Mouse (Mus musculus) T-cell, adult 2 months (primary cell): Measurements from ENCODE around the gene Srsf12.
A peak's percentile ranks its signal among the peaks of the same experiment; 100 is the strongest.

ENCODE experiments used
- DNase-seq: peaks from one replicate; pipeline ENCODE4 v3.0.0; 2022; ENCODE audit warnings: low spot score

The Srsf12 gene

GRCm38 (mm10) chr4:33249716-33250230, 41.0 kb downstream of the Srsf12 start:
- no peak for DNase-seq

GRCm38 (mm10) chr4:33250867-33251266, 42.1 kb downstream of the Srsf12 start:
- no peak for DNase-seq

DNA sequence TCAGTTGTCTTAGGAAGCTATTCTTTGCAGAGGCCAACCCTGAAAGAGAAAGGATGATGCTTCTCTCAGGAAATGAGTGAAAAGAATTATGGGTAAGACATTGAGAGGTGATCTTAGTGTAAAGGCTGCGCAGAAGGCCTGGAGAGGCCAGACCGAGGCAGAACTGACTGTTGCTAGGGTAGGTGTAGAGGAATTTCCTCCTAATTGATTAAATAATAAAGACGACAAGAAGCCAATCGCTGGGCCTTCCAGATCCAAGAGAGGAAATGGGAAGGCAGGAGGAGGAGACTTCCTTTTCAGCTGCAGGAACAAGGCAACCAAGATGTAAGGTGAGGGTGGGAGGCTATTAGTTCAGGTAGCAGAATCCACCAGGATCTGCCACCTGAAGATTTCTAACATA, 45.9 kb downstream of the Srsf12 start:
- no peak for DNase-seq

DNA sequence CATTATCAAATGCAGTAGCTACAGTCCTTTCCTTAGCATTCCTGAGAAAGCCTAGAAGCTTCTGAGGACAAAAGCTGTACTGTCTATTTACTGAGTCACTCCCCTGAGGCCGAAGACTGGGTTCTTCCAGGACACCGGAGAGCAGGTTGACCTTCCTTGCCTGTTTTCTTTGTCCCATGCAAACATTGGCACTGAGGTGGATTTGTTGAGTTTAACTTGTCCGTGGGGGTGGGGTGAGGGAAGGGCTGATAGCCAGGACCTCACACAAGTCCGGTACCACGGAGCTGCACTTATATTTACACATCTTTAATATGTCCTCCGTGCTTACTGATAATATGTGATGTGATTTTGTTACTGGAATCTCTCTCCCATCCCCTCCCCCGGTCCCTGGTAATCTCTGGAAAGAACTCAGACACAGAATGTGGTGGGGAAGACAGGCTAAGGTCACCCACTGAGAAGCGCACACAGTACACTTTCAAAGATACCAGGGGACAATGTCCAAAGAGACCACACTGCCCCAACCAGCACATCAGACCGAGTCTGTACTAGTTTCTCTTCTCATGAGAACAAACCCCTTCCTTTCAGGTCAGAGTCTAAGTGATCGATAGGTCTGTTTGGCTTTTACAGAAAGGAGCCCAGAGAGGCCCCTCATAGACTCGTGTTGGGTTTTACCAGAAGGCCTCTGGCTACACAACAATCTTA, 48.6 kb downstream of the Srsf12 start:
- no peak for DNase-seq

GRCm38 (mm10) chr4:33260311-33260710, 51.5 kb downstream of the Srsf12 start:
- DNase-seq: no peak

DNA sequence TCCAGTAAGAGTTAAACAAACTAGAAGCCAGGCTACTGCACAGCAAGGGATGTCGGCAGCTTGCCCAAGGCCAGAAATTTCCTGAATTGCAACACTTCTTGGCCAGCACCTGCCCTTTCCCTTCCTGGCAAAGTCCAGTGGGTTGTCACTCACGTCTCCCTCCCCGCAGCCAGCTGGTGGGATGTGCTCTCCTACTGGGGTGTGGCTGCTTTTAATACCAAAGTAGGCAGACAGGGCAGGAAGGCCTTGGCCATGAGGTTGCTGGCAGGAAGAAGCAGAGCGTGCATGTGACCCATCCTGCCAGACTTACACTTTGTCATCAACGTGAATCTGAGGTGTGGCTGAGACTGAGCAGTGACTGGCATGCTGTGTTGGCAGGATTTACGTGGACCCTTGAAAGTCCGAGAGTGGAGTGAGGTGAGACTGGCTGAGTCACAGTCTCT, 52.5 kb downstream of the Srsf12 start:
- peak; percentile 43 for DNase-seq

GRCm38 (mm10) chr4:33262897-33263296, 54.1 kb downstream of the Srsf12 start:
- DNase-seq: no peak

- no peak for DNase-seq
Observed at GRCm38 (mm10) chr4:33264979-33265726, 56.4 kb downstream of the Srsf12 start.

GRCm38 (mm10) chr4:33270386-33271314, 61.9 kb downstream of the Srsf12 start:
- DNase-seq: no peak

DNA sequence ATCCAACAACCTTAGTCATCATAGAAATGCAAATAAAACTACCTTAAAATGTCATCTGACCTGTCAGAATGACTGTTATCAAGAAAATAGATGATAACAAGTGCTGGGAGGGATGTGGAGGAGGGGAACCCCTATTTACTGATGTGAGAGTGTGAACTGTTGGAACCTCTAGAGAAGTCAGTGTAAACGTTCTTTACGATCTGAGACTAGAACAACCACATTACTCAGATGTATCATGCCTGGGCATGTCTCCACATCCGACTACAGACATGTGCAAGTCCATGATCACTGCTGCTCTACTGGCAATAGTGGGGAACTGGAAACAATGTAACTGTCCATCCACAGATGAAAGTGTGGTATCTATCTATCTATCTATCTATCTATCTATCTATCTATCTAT, 64.6 kb downstream of the Srsf12 start:
- DNase-seq: no peak

DNA sequence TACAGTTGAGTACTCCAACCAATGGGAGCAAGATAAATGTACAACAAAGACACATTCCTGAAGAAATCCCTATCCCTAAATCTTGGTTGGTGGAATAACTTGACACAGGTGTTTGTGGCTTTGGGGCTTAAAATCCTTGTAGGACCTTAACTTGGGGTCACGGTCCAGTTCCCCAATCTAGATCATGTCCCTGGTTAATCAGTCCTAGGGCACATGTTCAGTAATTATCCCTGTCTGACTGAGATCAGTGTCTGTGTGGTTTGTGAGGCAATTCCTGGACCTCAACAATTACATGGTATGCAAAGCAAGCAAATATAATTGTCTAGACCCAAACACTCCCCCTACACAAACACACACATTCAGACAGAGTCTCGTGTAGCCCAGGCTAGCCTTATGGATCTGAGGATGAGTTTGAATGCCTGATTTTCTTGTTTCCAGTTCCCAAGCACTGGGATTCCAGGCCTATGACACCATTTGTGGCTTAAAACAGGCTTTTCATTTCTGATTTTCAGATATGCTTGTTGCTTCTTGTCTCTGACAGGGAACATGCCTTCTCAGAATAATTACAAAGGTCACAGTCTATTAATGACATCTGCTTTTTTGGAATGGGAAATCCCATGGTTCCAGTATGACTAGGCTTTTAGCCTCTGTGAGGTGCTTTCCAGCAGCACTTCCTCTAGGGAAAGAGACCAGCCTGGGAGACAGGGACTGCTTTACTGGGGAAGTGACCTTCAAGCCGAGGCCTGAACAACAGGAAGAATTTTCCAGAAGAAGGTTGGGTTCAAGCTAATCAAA, 73.3 kb downstream of the Srsf12 start:
- no peak for DNase-seq
